Mouse (Mus musculus): ENCODE results near the gene Acnat2. TPM values are rescaled to one million over a fixed set of nuclear protein-coding genes. Genes with fewer than 3 reads are reported as not detected.
"Not testable (repeated sequence)": the region's sequence is repeated elsewhere in the genome, so short reads cannot be mapped to it uniquely, and the experiment has no call there.

Acnat2 gene
- polyA plus RNA-seq, 1 experiment from 2014 or later: not detected

GRCm38 (mm10) chr4:49348001-49348400 lies 60.0 kb downstream of the Acnat2 start:
- not testable (repeated sequence) for H3K9ac ChIP-seq (replicated peaks); H3K36me3 ChIP-seq; H3K4me3 ChIP-seq (replicated peaks); H3K4me2 ChIP-seq; H3K4me1 ChIP-seq; H3K9me3 ChIP-seq (replicated peaks); H3K27me3 ChIP-seq (replicated peaks); H3K27ac ChIP-seq (replicated peaks); ATAC-seq (ENCODE audit: low FRiP score)
- 59% methylated on average over 1 of the region's 1 CpGs for WGBS

- H3K9me3 ChIP-seq (replicated peaks); H3K4me1 ChIP-seq; H3K4me3 ChIP-seq (replicated peaks); H3K36me3 ChIP-seq; H3K9ac ChIP-seq (replicated peaks); H3K27ac ChIP-seq (replicated peaks); H3K4me2 ChIP-seq; ATAC-seq (ENCODE audit: low FRiP score); H3K27me3 ChIP-seq (replicated peaks): not testable (repeated sequence)
- WGBS: 83% methylated on average over 3 of the region's 3 CpGs
Measured at GRCm38 (mm10) chr4:49340091-49340490, 67.9 kb downstream of the Acnat2 start.

GRCm38 (mm10) chr4:49337949-49338348 lies 70.0 kb downstream of the Acnat2 start:
- H3K36me3 ChIP-seq; H3K9ac ChIP-seq (replicated peaks); H3K4me2 ChIP-seq; H3K27ac ChIP-seq (replicated peaks); ATAC-seq (ENCODE audit: low FRiP score); H3K4me3 ChIP-seq (replicated peaks); H3K27me3 ChIP-seq (replicated peaks); H3K4me1 ChIP-seq; H3K9me3 ChIP-seq (replicated peaks): not testable (repeated sequence)
- 92% methylated on average over 3 of the region's 4 CpGs for WGBS

Other genes starting within 250 kb of the Acnat2 start
- gene Acnat1, start 65.8 kb upstream of the Acnat2 start, polyA plus RNA-seq (2015; fragmentation: Nextera tagmentation; extraction: Ambion mirVana): 0.13 TPM in 1 of 2 replicates, not detected in the other
- gene Baat, start 98.4 kb upstream of the Acnat2 start, polyA plus RNA-seq (2015; fragmentation: Nextera tagmentation; extraction: Ambion mirVana): not detected in 2 replicates
- gene Mrpl50, start 112.9 kb upstream of the Acnat2 start, polyA plus RNA-seq (2015; fragmentation: Nextera tagmentation; extraction: Ambion mirVana): 75.7 and 78.1 TPM in 2 replicates
- 10.2 and 10.5 TPM in 2 replicates for gene Zfp189, start 113.0 kb upstream of the Acnat2 start, polyA plus RNA-seq (2015; fragmentation: Nextera tagmentation; extraction: Ambion mirVana)
- 0.14 and 8.8 TPM in 2 replicates for gene Aldob, start 141.4 kb upstream of the Acnat2 start, polyA plus RNA-seq (2015; fragmentation: Nextera tagmentation; extraction: Ambion mirVana)
- 123 and 135 TPM in 2 replicates for gene Tmem246, start 189.7 kb upstream of the Acnat2 start, polyA plus RNA-seq (2015; fragmentation: Nextera tagmentation; extraction: Ambion mirVana)
- 40.0 and 42.2 TPM in 2 replicates for gene Rnf20, start 223.9 kb upstream of the Acnat2 start, polyA plus RNA-seq (2015; fragmentation: Nextera tagmentation; extraction: Ambion mirVana)

Measured in neural tube, embryonic 15.5 days (tissue).